Mouse (Mus musculus) MEL (cell line): Measurements from ENCODE around the gene Mtor. TPM values are rescaled to one million over a fixed set of nuclear protein-coding genes. Genes with fewer than 3 reads are reported as not detected.
A peak's percentile ranks its signal among the peaks of the same experiment; 100 is the strongest.

ENCODE experiments used
- DNase-seq: peaks from one replicate; pipeline ENCODE4 v3.0.0; 2011; ENCODE audit warnings: low read depth, low spot score
- H3K27ac ChIP-seq: 2 replicates; pipeline ENCODE4 v1.5.1; 2012; ENCODE audit warnings: low read depth, mild to moderate bottlenecking, control low read depth, low read length, moderate library complexity; ENCODE audit not compliant: control insufficient read depth
- H3K27me3 ChIP-seq, 2 experiments: fragments of 150-350 bp in 1 of 2; sonication (generic) in 1 of 2; 2 replicates each; pipeline ENCODE4 v1.6.1; 2012; ENCODE audit warnings: low read length in 2 of 2, mild to moderate bottlenecking in 2 of 2, improper control_type of control experiment in 1 of 2, moderate library complexity in 1 of 2; ENCODE audit not compliant: insufficient read depth in 2 of 2, control insufficient read depth in 1 of 2
- H3K36me3 ChIP-seq, 2 experiments: 2 replicates each; pipeline ENCODE4 v1.6.1; 2012 to 2014; ENCODE audit warnings: low read length in 2 of 2, improper control_type of control experiment in 1 of 2, inconsistent platforms in 1 of 2, mild to moderate bottlenecking in 1 of 2; ENCODE audit not compliant: insufficient read depth in 2 of 2, control insufficient read depth in 1 of 2
- H3K4me1 ChIP-seq, 2 experiments: fragments of 150-350 bp in 1 of 2; sonication (generic) in 1 of 2; 2 replicates each; pipeline ENCODE4 v1.6.1; 2012; ENCODE audit warnings: low read length in 2 of 2, improper control_type of control experiment in 1 of 2, mild to moderate bottlenecking in 1 of 2; ENCODE audit not compliant: insufficient read depth in 2 of 2, control insufficient read depth in 1 of 2
- H3K4me3 ChIP-seq, 2 experiments: fragments of 150-350 bp in 1 of 2; sonication (generic) in 1 of 2; 2 replicates each; pipeline ENCODE4 v1.5.1; 2012; ENCODE audit warnings: low read depth in 2 of 2, low read length in 2 of 2, mild to moderate bottlenecking in 2 of 2, moderate library complexity in 2 of 2, control low read depth in 1 of 2, improper control_type of control experiment in 1 of 2; ENCODE audit not compliant: control insufficient read depth in 1 of 2, insufficient read depth in 1 of 2
- H3K79me2 ChIP-seq: 2 replicates; pipeline ENCODE4 v1.6.1; 2012; ENCODE audit warnings: mild to moderate bottlenecking, low read length, moderate library complexity; ENCODE audit not compliant: control insufficient read depth, poor library complexity, insufficient read depth
- H3K9ac ChIP-seq: 2 replicates; pipeline ENCODE4 v1.6.1; 2012; ENCODE audit warnings: low read depth, mild to moderate bottlenecking, control low read depth, low read length, moderate library complexity; ENCODE audit not compliant: control insufficient read depth, poor library complexity, severe bottlenecking
- H3K9me3 ChIP-seq: fragments of 150-350 bp; sonication (generic); replicated peaks from 2 replicates; pipeline ENCODE4 v1.6.1; 2012; ENCODE audit warnings: mild to moderate bottlenecking, low read length, improper control_type of control experiment, moderate library complexity; ENCODE audit not compliant: insufficient read depth
- BHLHE40 ChIP-seq: IDR thresholded peaks from 2 replicates; pipeline ENCODE4 v1.6.1; 2012; ENCODE audit warnings: low read depth, mild to moderate bottlenecking, inconsistent platforms, low read length, improper control_type of control experiment, borderline replicate concordance
- CHD1 ChIP-seq: IDR thresholded peaks from 2 replicates; pipeline ENCODE4 v1.6.1; 2012; ENCODE audit warnings: low read depth, mild to moderate bottlenecking, inconsistent platforms, low read length, improper control_type of control experiment
- CHD2 ChIP-seq: IDR thresholded peaks from 2 replicates; pipeline ENCODE4 v1.6.1; 2011; ENCODE audit warnings: low read length, improper control_type of control experiment
- CTCF ChIP-seq, 3 experiments: IDR thresholded peaks in 2 of 3; conservative IDR thresholded peaks in 1 of 3; 2 replicates each; pipeline ENCODE4 v1.5.1; 2011 to 2012; ENCODE audit warnings: low read length in 3 of 3, low read depth in 2 of 3, mild to moderate bottlenecking in 2 of 3, improper control_type of control experiment in 1 of 3, inconsistent platforms in 1 of 3, mixed read lengths in 1 of 3, moderate library complexity in 1 of 3; ENCODE audit not compliant: control insufficient read depth in 1 of 3, insufficient read depth in 1 of 3, poor library complexity in 1 of 3, severe bottlenecking in 1 of 3
- ELF1 ChIP-seq: IDR thresholded peaks from 2 replicates; pipeline ENCODE4 v1.6.1; 2014; ENCODE audit warnings: low read depth, mild to moderate bottlenecking, inconsistent platforms, low read length, improper control_type of control experiment, moderate library complexity
- EP300 ChIP-seq, 2 experiments: IDR thresholded peaks; 2 replicates each; pipeline ENCODE4 v1.6.1; 2011; ENCODE audit warnings: improper control_type of control experiment in 2 of 2, low read length in 2 of 2, low read depth in 1 of 2, mild to moderate bottlenecking in 1 of 2
- GABPA ChIP-seq: IDR thresholded peaks from 2 replicates; pipeline ENCODE4 v1.6.1; 2012; ENCODE audit warnings: low read depth, mild to moderate bottlenecking, inconsistent platforms, low read length, improper control_type of control experiment, moderate library complexity
- GATA1 ChIP-seq: IDR thresholded peaks from 2 replicates; pipeline ENCODE4 v1.6.1; 2011; ENCODE audit warnings: low read depth, low read length, improper control_type of control experiment
- JUND ChIP-seq: IDR thresholded peaks from 2 replicates; pipeline ENCODE4 v1.6.1; 2011; ENCODE audit warnings: low read depth, mild to moderate bottlenecking, improper control_type of control experiment, low read length
- KAT2A ChIP-seq: conservative IDR thresholded peaks from 2 replicates; pipeline ENCODE4 v1.6.1; 2012; ENCODE audit warnings: low read depth, low read length, improper control_type of control experiment, inconsistent platforms
- MAX ChIP-seq: IDR thresholded peaks from 2 replicates; pipeline ENCODE4 v1.6.1; 2011; ENCODE audit warnings: low read length, improper control_type of control experiment
- MXI1 ChIP-seq: IDR thresholded peaks from 2 replicates; pipeline ENCODE4 v1.6.1; 2011; ENCODE audit warnings: mild to moderate bottlenecking, low read depth, low read length, improper control_type of control experiment
- MYC ChIP-seq: IDR thresholded peaks from 2 replicates; pipeline ENCODE4 v1.6.1; 2011; ENCODE audit warnings: low read depth, mild to moderate bottlenecking, low read length, improper control_type of control experiment, moderate library complexity
- NELFE ChIP-seq: IDR thresholded peaks from 2 replicates; pipeline ENCODE4 v1.6.1; 2011; ENCODE audit warnings: low read depth, low read length, improper control_type of control experiment
- POLR2AphosphoS2 ChIP-seq: IDR thresholded peaks from 2 replicates; pipeline ENCODE4 v1.6.1; 2011; ENCODE audit warnings: low read length, improper control_type of control experiment
- POLR2AphosphoS5 ChIP-seq: IDR thresholded peaks from 2 replicates; pipeline ENCODE4 v1.6.1; 2012; ENCODE audit warnings: low read depth, borderline replicate concordance, mild to moderate bottlenecking, inconsistent platforms, low read length, moderate library complexity, mixed read lengths
- RAD21 ChIP-seq: IDR thresholded peaks from 2 replicates; pipeline ENCODE4 v1.6.1; 2011; ENCODE audit warnings: mild to moderate bottlenecking, low read depth, low read length, improper control_type of control experiment
- SIN3A ChIP-seq: IDR thresholded peaks from 2 replicates; pipeline ENCODE4 v1.6.1; 2012; ENCODE audit warnings: low read length, improper control_type of control experiment, inconsistent platforms
- SMC3 ChIP-seq: IDR thresholded peaks from 2 replicates; pipeline ENCODE4 v1.6.1; 2011; ENCODE audit warnings: low read depth, low read length, improper control_type of control experiment
- TAL1 ChIP-seq: IDR thresholded peaks from 2 replicates; pipeline ENCODE4 v1.6.1; 2012; ENCODE audit warnings: mild to moderate bottlenecking, inconsistent platforms, low read length, moderate library complexity, mixed read lengths
- TBP ChIP-seq: IDR thresholded peaks from 2 replicates; pipeline ENCODE4 v1.8.0; 2011; ENCODE audit warnings: low read depth, low read length, improper control_type of control experiment
- TCF12 ChIP-seq: IDR thresholded peaks from 2 replicates; pipeline ENCODE4 v1.6.1; 2014; ENCODE audit warnings: low read depth, mild to moderate bottlenecking, inconsistent platforms, low read length, improper control_type of control experiment, moderate library complexity
- USF1 ChIP-seq: IDR thresholded peaks from 2 replicates; pipeline ENCODE4 v1.6.1; 2014; ENCODE audit warnings: low read depth, mild to moderate bottlenecking, inconsistent platforms, low read length, improper control_type of control experiment, moderate library complexity
- USF2 ChIP-seq, 2 experiments: IDR thresholded peaks; 2 replicates each; pipeline ENCODE4 v1.6.1; 2011 to 2012; ENCODE audit warnings: improper control_type of control experiment in 2 of 2, low read length in 2 of 2, borderline replicate concordance in 1 of 2, inconsistent platforms in 1 of 2, low read depth in 1 of 2, mild to moderate bottlenecking in 1 of 2; ENCODE audit not compliant: insufficient read depth in 1 of 2
- ZKSCAN1 ChIP-seq: IDR thresholded peaks from 2 replicates; pipeline ENCODE4 v1.6.1; 2012; ENCODE audit warnings: low read depth, mild to moderate bottlenecking, inconsistent platforms, low read length, improper control_type of control experiment, moderate library complexity
- ZNF384 ChIP-seq: IDR thresholded peaks from 2 replicates; pipeline ENCODE4 v1.6.1; 2012; ENCODE audit warnings: low read depth, mild to moderate bottlenecking, inconsistent platforms, low read length, improper control_type of control experiment
- polyA plus RNA-seq, 2 experiments: library from polyadenylated mRNA; stranded (reverse) in 1 of 2; unstranded in 1 of 2; fragments of >175 nt in 1 of 2; fragments of >200 nt in 1 of 2; gene quantifications; 2 replicates each; pipeline versions ENCODE4 v1.2.1 to v1.2.4; 2012; ENCODE audit warnings: low replicate concordance in 2 of 2, low read depth in 1 of 2; ENCODE audit not compliant: insufficient read length in 2 of 2, insufficient read depth in 1 of 2, missing spikeins in 1 of 2
- total RNA-seq: library from RNA; depleted of rRNA; stranded (reverse); fragments of 300-350 nt; gene quantifications from 2 replicates; pipeline ENCODE4 v1.2.3, GENCODE M21; 2012

Gene Mtor
- total and polyA plus RNA-seq, 3 experiments = 23.9 to 35.2 TPM; not detected in 1

DNA sequence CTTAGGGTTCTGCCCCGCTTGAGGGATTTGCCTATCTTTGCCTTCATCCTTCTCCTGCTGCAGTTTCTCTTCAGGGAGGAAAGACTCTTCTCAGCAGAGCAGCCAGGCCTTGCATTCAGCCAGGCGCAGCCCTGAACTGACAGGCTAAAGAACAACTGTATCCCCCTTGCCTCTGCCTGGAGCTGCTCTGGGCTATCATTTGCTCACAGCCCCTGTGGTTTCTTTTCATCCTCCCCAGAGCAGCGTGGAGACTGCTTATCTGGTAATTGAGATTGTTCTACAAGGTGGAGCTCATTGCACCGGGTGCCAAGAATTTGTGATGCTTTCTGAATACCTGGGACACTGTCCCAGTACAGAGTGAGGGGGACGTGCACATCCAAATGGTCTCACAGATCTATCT, 19.9 kb upstream of the Mtor start (continued):
- TF ChIP-seq USF1 (no peak), KAT2A (no peak), MAX (no peak), BHLHE40 (no peak), JUND (no peak), MYC (no peak), TBP (no peak), ZNF384 (no peak), CHD1 (no peak), TCF12 (peak; percentile 49; the same call in 1 of the 2 replicates), GABPA (no peak), MXI1 (no peak)

DNA sequence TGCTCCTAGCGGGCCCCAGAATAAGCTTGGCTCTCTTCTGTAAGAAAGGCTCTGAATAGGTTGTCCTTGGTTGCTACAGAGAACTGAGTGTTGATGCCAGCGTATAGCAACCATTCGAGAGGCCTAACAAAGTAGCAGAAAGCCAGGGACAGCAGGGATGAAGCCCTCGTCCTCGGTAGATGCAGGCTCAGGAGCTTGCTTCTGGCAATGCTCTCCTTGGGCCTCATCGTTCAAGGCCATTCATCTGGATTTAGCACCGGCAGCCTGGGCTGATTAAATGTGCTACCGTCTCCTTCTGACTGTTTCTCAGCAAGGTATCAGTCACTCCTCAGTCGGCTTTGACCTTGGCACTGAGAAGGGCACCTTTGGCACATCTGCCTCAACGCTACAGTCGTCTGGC, 19.3 kb upstream of the Mtor start:
- TF ChIP-seq POLR2AphosphoS5 (no peak), ZKSCAN1 (no peak), TBP (no peak), GATA1 (no peak), MAX (no peak), USF1 (no peak), SMC3 (no peak)
- TF ChIP-seq, all 39 proteins: peak for 0
- Histone ChIP-seq H3K27ac (no peak overlapping the region), H3K4me1 (peaks cover 0 to 6% of the 10 kb centered on the region in 2 experiments; a peak in 2 of 4 replicates), H3K9me3 (no peaks in the 10 kb centered on the region), H3K9ac (no peak overlapping the region), H3K27me3 (no peaks in the 10 kb centered on the region), H3K36me3 (peaks cover 0 to 2% of the 10 kb centered on the region in 2 experiments; a peak in 1 of 4 replicates), H3K79me2 (no peaks in the 10 kb centered on the region), H3K4me3 (no peak overlapping the region)
- no peak for DNase-seq

DNA sequence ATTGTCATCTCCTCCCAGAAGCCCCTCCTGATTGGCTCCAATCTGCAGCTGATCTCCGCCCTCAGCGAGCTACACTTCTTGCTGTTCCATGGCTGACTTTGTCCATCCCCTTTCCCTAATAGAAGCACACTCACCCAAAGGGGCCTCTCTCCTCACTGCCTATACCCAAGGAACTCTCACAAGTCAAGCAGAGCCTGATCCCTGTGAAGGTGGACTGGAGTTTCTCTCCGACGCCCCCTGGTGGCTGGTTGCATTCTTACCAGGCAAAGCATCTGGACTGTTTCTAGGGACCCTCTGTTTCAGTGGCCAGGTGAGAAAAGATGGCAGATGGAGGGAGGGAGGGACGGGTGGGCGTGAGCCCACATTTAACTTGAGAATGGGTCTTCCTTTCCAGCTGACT, 18.7 kb upstream of the Mtor start:
- no peak overlapping the region for H3K9ac ChIP-seq
- no peak overlapping the region for H3K27ac ChIP-seq
- H3K36me3 ChIP-seq = peaks cover 0 to 2% of the 10 kb centered on the region in 2 experiments; a peak in 1 of 4 replicates
- H3K4me3 ChIP-seq = no peak overlapping the region
- no peaks in the 10 kb centered on the region for H3K27me3 ChIP-seq
- H3K9me3 ChIP-seq = no peaks in the 10 kb centered on the region
- no peaks in the 10 kb centered on the region for H3K79me2 ChIP-seq
- H3K4me1 ChIP-seq = peaks cover 0 to 6% of the 10 kb centered on the region in 2 experiments; a peak in 2 of 4 replicates
- DNase-seq = peak; percentile 76
- TF ChIP-seq CHD2 (no peak), EP300 (IDR thresholded peaks at IDR 0.05; ENCODE audit: low read depth in 1 of 2, low read length in 2 of 2) (no peak), USF2 (IDR thresholded peaks at IDR 0.05; ENCODE audit: borderline replicate concordance in 1 of 2, insufficient read depth in 1 of 2, low read depth in 1 of 2, low read length in 2 of 2) (no peak), JUND (no peak), POLR2AphosphoS2 (no peak), CHD1 (no peak), ZKSCAN1 (no peak), SMC3 (peak; percentile 84), POLR2AphosphoS5 (no peak), TAL1 (no peak), CTCF (IDR thresholded peaks at IDR 0.05 in 2 of 3, conservative IDR thresholded peaks at IDR 0.05 in 1 of 3; ENCODE audit: control insufficient read depth in 1 of 3, insufficient read depth in 1 of 3, low read depth in 2 of 3, low read length in 3 of 3, poor library complexity in 1 of 3, severe bottlenecking in 1 of 3) (peak; percentile 88 to 94 (median 91)), SIN3A (no peak), ELF1 (no peak), TCF12 (no peak), RAD21 (peak; percentile 49), TBP (no peak), NELFE (no peak), MAX (no peak)
